Mouse (Mus musculus): ENCODE measurements around the gene Macrod2.

DNA sequence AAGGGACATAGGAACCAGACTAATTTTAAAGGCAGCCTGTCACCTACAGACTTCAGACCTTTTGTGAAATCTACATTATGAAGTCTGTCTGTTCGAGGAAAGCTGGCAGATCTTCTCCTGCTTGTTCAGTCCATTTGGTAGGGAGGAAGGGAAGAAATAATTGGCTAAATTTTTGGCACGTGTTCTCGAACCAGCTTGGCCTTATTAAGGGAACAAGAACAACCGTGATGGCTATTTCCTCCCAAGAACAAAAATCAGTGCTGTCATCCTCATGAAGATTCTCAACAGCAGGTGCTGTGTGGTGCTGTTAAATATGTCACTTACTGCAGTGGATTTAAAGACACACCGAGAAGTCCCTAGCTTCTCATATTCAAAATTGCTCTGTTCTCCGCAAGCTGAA, 1859.5 kb downstream of the Macrod2 start:
- TF ChIP-seq CTCF (IDR thresholded peaks at IDR 0.05; ENCODE audit: borderline replicate concordance, insufficient read depth, low read depth, low read length) (no peak), POLR2A (IDR thresholded peaks at IDR 0.05; ENCODE audit: borderline replicate concordance, insufficient read depth, low read length) (no peak)

Measured in cerebellum, adult 2 months (tissue).